Mouse (Mus musculus) stomach, embryonic 16.5 days (tissue): ENCODE measurements at regions not wholly inside any gene's neighbourhood (a gene's known extent, or its start where the extent isn't known, plus 50 kb on each side); places are given as distances from the start of the nearest gene placed in this dataset.

ENCODE experiments used
- ATAC-seq: fragments of 200-750 bp; cut with Nextera tagmentation; 2 replicates; pipeline ENCODE4 v1.8.0; 2017; ENCODE audit warnings: moderate number of reproducible peaks, moderate TSS enrichment; ENCODE audit not compliant: insufficient read depth, low FRiP score
- H3K27ac ChIP-seq: fragments of 300-500 bp; sonication (generic); 2 replicates; pipeline ENCODE4 v1.5.1; 2014; ENCODE audit warnings: low read length
- H3K27me3 ChIP-seq: fragments of 300-500 bp; sonication (generic); 2 replicates; pipeline ENCODE4 v1.6.1; 2014; ENCODE audit warnings: low read length, control low read depth, mixed read lengths; ENCODE audit not compliant: control insufficient read depth, insufficient read depth
- H3K36me3 ChIP-seq: fragments of 300-500 bp; sonication (generic); 2 replicates; pipeline ENCODE4 v1.6.1; 2014; ENCODE audit warnings: low read length; ENCODE audit not compliant: control insufficient read depth, insufficient read depth
- H3K4me1 ChIP-seq: fragments of 300-500 bp; sonication (generic); 2 replicates; pipeline ENCODE4 v1.6.1; 2014; ENCODE audit warnings: low read length, control low read depth, mixed read lengths; ENCODE audit not compliant: control insufficient read depth, insufficient read depth
- H3K4me2 ChIP-seq: fragments of 300-500 bp; sonication (generic); 2 replicates; pipeline ENCODE4 v1.6.1; 2014; ENCODE audit warnings: low read depth, low read length, mixed read lengths
- H3K4me3 ChIP-seq: fragments of 300-500 bp; sonication (generic); replicated peaks from 2 replicates; pipeline ENCODE4 v1.5.1; 2014; ENCODE audit warnings: mild to moderate bottlenecking, low read length
- H3K9ac ChIP-seq: fragments of 300-500 bp; sonication (generic); 2 replicates; pipeline ENCODE4 v1.6.1; 2014; ENCODE audit warnings: low read length
- H3K9me3 ChIP-seq: fragments of 300-500 bp; sonication (generic); replicated peaks from 2 replicates; pipeline ENCODE4 v1.6.1; 2016; ENCODE audit warnings: low read length, control low read depth; ENCODE audit not compliant: control insufficient read depth
- WGBS: fragments of 180-500 bp; shearing (Covaris S2); extraction: QIAGEN DNeasy Blood & Tissue Kit; methylation state at CpG from one replicate; pipeline ENCODE4 v1.1.7; 2014; 5-methylcytosine and 5-hydroxymethylcytosine counted together

DNA sequence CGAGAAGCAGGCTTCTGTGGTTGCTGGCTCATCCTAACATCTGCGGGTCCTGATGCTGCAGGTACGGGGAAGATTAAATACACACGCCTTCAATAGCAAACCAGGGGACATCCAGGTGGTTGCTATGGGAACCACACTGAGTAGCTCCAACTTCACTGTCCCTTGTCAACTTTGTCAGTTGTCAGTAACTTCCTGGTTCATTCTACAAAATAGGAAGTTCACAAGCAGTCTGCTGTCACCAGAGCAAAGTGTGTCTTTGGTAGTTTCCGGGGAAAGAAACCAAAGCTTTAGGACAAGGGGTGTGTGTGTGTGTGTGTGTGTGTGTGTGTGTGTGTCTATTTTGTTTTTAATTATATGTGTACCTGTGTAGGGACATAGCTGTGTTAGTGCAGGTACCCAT is 80.5 kb upstream of the Card11 start:
- Histone ChIP-seq H3K4me3 (no peak overlapping the region), H3K27me3 (no peaks in the 10 kb centered on the region), H3K27ac (no peak overlapping the region), H3K4me2 (no peak overlapping the region), H3K9ac (no peak overlapping the region), H3K9me3 (no peaks in the 10 kb centered on the region), H3K36me3 (no peaks in the 10 kb centered on the region), H3K4me1 (no peaks in the 10 kb centered on the region)
- no peak for ATAC-seq
- 64% methylated on average over 5 of the region's 5 CpGs for WGBS

DNA sequence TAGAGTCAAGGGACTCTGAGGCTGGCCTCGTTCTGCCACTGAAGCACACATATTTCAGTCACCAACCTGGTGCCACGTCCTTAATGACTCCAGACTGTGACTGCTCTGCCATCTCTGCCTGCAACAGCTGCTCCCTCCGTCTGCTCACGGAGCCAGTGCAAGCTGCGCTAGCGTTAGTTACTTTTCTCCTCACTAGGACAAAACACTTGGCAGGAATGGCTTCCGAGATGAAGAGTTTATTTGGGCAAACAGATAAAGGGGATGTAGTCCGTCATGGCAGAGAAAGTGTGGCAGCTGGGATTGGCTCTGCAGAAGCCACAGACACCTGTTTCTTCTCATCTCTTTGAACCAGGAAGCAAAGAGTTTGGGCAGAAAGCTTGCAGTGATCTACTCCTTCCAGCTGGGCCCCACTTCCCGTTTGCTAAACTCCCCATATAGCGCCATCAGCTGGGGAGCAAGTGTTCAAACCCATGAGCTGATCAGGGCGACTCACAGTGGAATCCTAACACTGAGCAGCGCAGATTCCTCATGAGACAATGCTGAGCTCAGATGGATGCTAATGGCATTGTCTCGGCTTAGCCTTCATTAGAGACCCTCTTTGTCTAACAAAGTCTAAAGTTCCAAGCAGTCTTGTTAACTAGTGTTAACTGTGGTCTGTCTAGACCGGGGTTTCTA is 83.8 kb upstream of the Card11 start:
- H3K4me1 ChIP-seq = no peaks in the 10 kb centered on the region
- ATAC-seq = no peak
- H3K27me3 ChIP-seq = no peaks in the 10 kb centered on the region
- H3K4me2 ChIP-seq = no peak overlapping the region
- no peak overlapping the region for H3K4me3 ChIP-seq
- no peak overlapping the region for H3K9ac ChIP-seq
- H3K27ac ChIP-seq = no peak overlapping the region
- H3K9me3 ChIP-seq = no peaks in the 10 kb centered on the region
- H3K36me3 ChIP-seq = no peaks in the 10 kb centered on the region
- WGBS = 79% methylated on average over 14 of the region's 14 CpGs

DNA sequence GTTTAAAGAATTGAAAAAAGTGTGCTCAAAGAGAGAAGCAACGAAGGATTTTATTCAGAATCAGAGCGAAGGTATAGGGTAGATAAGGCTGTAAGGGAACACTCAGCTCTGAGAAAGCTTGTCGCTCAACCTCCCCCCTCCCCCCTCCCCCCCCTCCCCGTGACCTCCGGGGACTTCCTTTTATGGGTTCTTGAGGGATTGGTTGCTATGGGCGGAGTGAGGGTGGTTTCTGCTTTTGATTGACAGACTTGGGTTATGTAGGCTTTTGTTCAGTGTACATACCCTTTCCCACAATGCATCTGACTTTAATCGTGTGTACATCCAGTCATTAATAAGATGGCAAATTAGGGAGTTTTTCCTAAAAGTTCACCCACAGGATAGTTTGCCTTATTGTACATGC is 84.4 kb upstream of the Card11 start:
- Histone ChIP-seq H3K4me1 (no peaks in the 10 kb centered on the region), H3K27ac (no peak overlapping the region), H3K36me3 (no peaks in the 10 kb centered on the region), H3K9me3 (no peaks in the 10 kb centered on the region), H3K27me3 (no peaks in the 10 kb centered on the region), H3K9ac (no peak overlapping the region), H3K4me2 (no peak overlapping the region), H3K4me3 (no peak overlapping the region)
- ATAC-seq = no peak
- 47% methylated on average over 6 of the region's 7 CpGs for WGBS

DNA sequence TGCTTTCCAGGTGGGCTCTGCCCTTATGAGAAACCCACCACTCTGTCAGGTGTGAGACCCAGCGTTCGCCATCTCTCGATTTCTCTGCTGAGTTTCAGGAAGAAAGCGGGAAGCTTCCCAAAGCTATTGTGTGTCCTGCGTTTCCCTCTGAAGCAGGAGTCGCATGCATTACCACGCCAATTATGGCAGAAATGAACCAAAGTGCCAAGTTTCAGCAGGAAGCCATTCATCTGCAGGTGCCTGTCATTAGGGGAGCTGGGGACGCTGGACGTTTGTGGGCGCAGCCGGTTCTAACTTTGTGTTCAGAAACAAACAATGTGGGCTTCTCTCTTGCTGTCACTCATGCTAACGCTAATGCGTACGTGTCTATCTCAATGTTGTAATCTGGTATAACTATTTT is 91.3 kb upstream of the Card11 start:
- Histone ChIP-seq H3K36me3 (no peaks in the 10 kb centered on the region), H3K9me3 (no peaks in the 10 kb centered on the region), H3K4me1 (no peaks in the 10 kb centered on the region), H3K9ac (no peak overlapping the region), H3K4me3 (no peak overlapping the region), H3K4me2 (no peak overlapping the region), H3K27me3 (no peaks in the 10 kb centered on the region), H3K27ac (no peak overlapping the region)
- no peak for ATAC-seq
- 61% methylated on average over 14 of the region's 14 CpGs for WGBS

DNA sequence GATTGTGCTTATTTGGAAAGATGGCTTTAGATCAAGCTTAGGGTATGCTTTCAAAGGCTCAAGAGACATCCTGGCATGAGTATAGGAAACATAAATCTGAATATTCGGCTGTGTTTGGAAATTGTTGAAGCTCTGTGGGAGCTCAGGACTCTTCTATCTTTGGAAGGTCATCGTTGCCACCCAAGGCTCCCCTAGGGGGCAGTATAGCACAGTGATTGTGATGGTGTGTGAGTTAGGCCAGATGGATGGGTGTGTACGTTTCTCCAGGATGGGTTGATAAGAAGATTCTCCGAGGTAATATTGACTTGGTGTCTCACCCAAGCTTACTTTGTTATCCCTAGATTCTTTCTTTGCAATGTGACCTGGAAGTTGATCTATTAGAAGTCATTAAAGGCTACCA is 93.3 kb upstream of the Card11 start:
- H3K4me1 ChIP-seq = no peaks in the 10 kb centered on the region
- H3K27ac ChIP-seq = no peak overlapping the region
- no peaks in the 10 kb centered on the region for H3K27me3 ChIP-seq
- H3K9ac ChIP-seq = no peak overlapping the region
- no peaks in the 10 kb centered on the region for H3K36me3 ChIP-seq
- WGBS = 43% methylated on average over 4 of the region's 4 CpGs
- no peak for ATAC-seq
- no peak overlapping the region for H3K4me3 ChIP-seq
- no peaks in the 10 kb centered on the region for H3K9me3 ChIP-seq
- H3K4me2 ChIP-seq = no peak overlapping the region

DNA sequence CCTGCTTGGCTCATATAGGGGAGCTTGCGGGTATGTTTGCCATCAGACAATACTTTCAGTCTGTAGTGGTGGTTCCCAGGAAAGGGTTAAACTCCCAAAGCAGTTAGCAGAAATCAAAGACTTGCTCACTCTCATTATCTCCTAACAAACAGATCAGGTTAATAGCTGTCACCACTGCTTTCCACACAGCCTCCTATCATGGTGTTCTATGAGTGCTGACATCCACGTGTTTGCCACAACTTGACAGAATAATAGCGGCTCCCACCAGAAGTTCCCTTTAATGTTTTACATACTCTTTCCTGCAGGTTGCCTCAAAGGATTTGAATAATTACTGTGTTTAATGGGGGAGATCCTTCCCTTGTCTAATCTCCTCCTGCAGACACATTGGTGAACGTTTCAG is 97.5 kb upstream of the Card11 start:
- 58% methylated on average over 4 of the region's 4 CpGs for WGBS
- no peaks in the 10 kb centered on the region for H3K9me3 ChIP-seq
- no peak overlapping the region for H3K4me2 ChIP-seq
- no peaks in the 10 kb centered on the region for H3K27me3 ChIP-seq
- ATAC-seq = no peak
- H3K36me3 ChIP-seq = no peaks in the 10 kb centered on the region
- no peak overlapping the region for H3K27ac ChIP-seq
- no peak overlapping the region for H3K4me3 ChIP-seq
- H3K4me1 ChIP-seq = no peaks in the 10 kb centered on the region
- H3K9ac ChIP-seq = no peak overlapping the region

DNA sequence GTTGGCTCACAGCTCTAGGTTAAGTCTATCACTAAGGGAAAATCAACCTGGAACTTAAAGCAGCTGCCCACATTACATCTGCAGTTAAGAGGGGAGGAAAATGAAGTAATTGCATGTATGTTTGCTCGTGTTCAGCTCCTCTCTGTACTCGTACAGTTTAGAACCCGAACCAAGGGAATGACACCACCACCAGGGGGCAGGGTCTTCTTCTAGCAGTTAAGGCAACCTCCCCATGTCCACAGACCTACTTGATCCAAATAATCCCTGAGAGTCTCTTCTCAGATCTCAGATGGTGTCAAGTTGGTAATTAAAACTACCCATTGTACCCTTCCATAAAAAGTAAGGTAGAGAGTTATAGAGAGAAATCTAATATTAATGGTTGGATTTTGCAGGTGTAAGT is 111.3 kb upstream of the Card11 start:
- no peaks in the 10 kb centered on the region for H3K9me3 ChIP-seq
- 88% methylated on average over 3 of the region's 3 CpGs for WGBS
- H3K27me3 ChIP-seq = no peaks in the 10 kb centered on the region
- H3K4me1 ChIP-seq = peaks cover 8% of the 10 kb centered on the region; the same call in 1 of the 2 replicates
- no peak for ATAC-seq
- no peak overlapping the region for H3K4me3 ChIP-seq
- no peak overlapping the region for H3K9ac ChIP-seq
- H3K36me3 ChIP-seq = no peaks in the 10 kb centered on the region
- H3K27ac ChIP-seq = no peak overlapping the region
- no peak overlapping the region for H3K4me2 ChIP-seq

DNA sequence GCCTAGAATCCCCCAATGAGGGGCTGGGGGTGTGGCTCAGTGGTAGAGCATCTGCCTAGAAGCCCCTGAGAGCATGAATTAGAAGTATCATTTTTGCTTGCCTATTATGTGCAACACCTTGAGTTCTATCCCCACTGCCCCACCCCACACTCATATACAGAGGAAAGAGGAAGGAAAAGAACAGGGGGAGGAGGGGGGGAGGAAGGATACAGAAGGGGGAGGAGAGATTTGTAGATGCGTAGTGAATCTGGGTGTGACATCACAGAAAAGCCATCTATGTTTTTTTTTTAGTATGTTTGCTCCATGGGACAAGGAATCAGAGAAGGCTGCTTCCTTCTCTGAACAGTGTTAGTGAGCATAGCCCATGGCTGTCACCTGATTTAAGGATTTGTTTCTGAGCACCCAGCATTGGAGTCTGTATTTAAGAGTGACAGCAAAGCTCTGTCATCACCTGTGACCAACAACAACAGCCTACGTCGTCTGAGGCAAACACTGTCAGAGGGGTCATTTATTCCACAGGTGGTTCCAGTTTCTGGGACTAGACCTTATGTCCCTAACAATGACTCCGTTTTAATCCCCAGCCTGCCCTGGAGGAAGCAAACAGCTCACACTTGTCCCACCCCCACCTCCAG is 115.0 kb upstream of the Card11 start:
- H3K4me2 ChIP-seq = no peak overlapping the region
- no peak overlapping the region for H3K4me3 ChIP-seq
- no peak overlapping the region for H3K9ac ChIP-seq
- no peak overlapping the region for H3K27ac ChIP-seq
- H3K4me1 ChIP-seq = peaks cover 8% of the 10 kb centered on the region; the same call in 1 of the 2 replicates
- 44% methylated on average over 4 of the region's 4 CpGs for WGBS
- ATAC-seq = no peak
- no peaks in the 10 kb centered on the region for H3K27me3 ChIP-seq
- no peaks in the 10 kb centered on the region for H3K36me3 ChIP-seq
- H3K9me3 ChIP-seq = no peaks in the 10 kb centered on the region

DNA sequence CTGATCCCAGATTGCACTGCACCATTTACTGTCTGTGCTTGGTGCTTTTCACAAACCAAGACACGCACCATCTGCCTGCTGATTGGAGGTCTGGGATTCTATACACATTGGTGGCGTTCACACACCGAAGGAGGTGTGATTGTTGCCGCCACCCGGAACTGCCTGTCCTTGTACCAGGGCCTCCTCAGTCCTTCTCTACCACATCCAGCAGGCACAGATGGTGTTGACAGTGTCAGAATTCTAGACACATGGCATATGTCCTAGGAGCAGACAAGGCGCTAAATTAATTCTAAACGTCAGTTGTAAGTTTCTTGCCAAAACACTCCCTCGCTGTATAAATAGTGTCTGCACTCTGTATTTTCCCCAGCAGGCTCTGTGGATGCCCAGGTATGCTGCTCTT is 115.6 kb upstream of the Card11 start:
- no peak overlapping the region for H3K4me2 ChIP-seq
- H3K9me3 ChIP-seq = no peaks in the 10 kb centered on the region
- H3K27me3 ChIP-seq = no peaks in the 10 kb centered on the region
- no peak overlapping the region for H3K27ac ChIP-seq
- 57% methylated on average over 8 of the region's 8 CpGs for WGBS
- H3K4me1 ChIP-seq = peaks cover 8% of the 10 kb centered on the region; the same call in 1 of the 2 replicates
- no peak overlapping the region for H3K9ac ChIP-seq
- 0 out of 2 replicates have a peak overlapping the region, but pooled peaks have one; percentile 6 for H3K4me3 ChIP-seq
- H3K36me3 ChIP-seq = no peaks in the 10 kb centered on the region
- no peak for ATAC-seq
